Mouse (Mus musculus): Measurements from ENCODE around the gene Gpr160. TPM values are rescaled to one million over a fixed set of nuclear protein-coding genes. Genes with fewer than 3 reads are reported as not detected.

The Gpr160 gene
- total and polyA plus RNA-seq, 3 experiments = 0.70 to 1.2 (median 1.0) TPM

- Histone ChIP-seq H3K9me3 (replicated peaks; ENCODE audit: low read length) (no peaks in the 10 kb centered on the region), H3K36me3 (replicated peaks in 1 of 2; ENCODE audit: control insufficient read depth in 1 of 2, insufficient read depth in 1 of 2, low read length in 1 of 2) (peaks cover 28 to 49% of the 10 kb centered on the region in 2 experiments), H3K4me1 (ENCODE audit: control insufficient read depth in 1 of 2, insufficient read depth in 2 of 2) (peaks cover 11 to 36% of the 10 kb centered on the region in 2 experiments), H3K27me3 (replicated peaks) (no peaks in the 10 kb centered on the region), H3K79me2 (replicated peaks; ENCODE audit: control insufficient read depth, extremely low read depth, insufficient read depth, poor library complexity, severe bottlenecking) (peaks cover 14% of the 10 kb centered on the region), H3K4me3 (replicated peaks in 1 of 3; ENCODE audit: low read depth in 2 of 3, low read length in 2 of 3, poor library complexity in 1 of 3) (no peak overlapping the region), H3K4me2 (ENCODE audit: insufficient read depth, low read depth, poor library complexity, severe bottlenecking) (no peak overlapping the region), H3K9ac (ENCODE audit: insufficient read depth, low read depth) (no peak overlapping the region), H3K27ac (ENCODE audit: insufficient read depth, low read depth) (no peak overlapping the region)
- in situ Hi-C loops (cut with MboI; ENCODE audit: low pct_ligation_motif_present, low pct_unique_long_range_greater_than_20kb, low sequenced_read_pairs) = no loop called here
- TF ChIP-seq PAX5 (IDR thresholded peaks at IDR 0.05; ENCODE audit: low read length) (no peak), JUN (IDR thresholded peaks at IDR 0.05; ENCODE audit: insufficient read depth, low read depth, low read length) (0 out of 2 replicates have a peak, but pooled peaks have one; percentile 10), MAFK (IDR thresholded peaks at IDR 0.05; ENCODE audit: insufficient replicate concordance, low read length) (peak; percentile 94), MYC (IDR thresholded peaks at IDR 0.05; ENCODE audit: low read depth, low read length) (no peak), POLR2A (IDR thresholded peaks at IDR 0.05; ENCODE audit: low read depth, low read length) (no peak), MAZ (IDR thresholded peaks at IDR 0.05; ENCODE audit: low read depth, low read length) (no peak), ELF1 (IDR thresholded peaks at IDR 0.05; ENCODE audit: low read depth, low read length) (no peak), ZNF384 (IDR thresholded peaks at IDR 0.05; ENCODE audit: low read depth, low read length) (peak; percentile 88), ETS1 (conservative IDR thresholded peaks at IDR 0.05; ENCODE audit: low read depth, low read length) (peak; percentile 74), SIN3A (IDR thresholded peaks at IDR 0.05; ENCODE audit: low read length) (peak; percentile 71), MEF2A (IDR thresholded peaks at IDR 0.05; ENCODE audit: borderline replicate concordance, low read depth, low read length) (peak; percentile 62), JUND (conservative IDR thresholded peaks at IDR 0.05; ENCODE audit: low read depth, low read length) (peak; percentile 67), EP300 (IDR thresholded peaks at IDR 0.05; ENCODE audit: low read length) (peak; percentile 76; the same call in 1 of the 2 replicates), IRF4 (IDR thresholded peaks at IDR 0.05; ENCODE audit: low read depth, low read length) (peak; percentile 52), CHD2 (IDR thresholded peaks at IDR 0.05; ENCODE audit: low read length) (no peak), ZMIZ1 (IDR thresholded peaks at IDR 0.05; ENCODE audit: low read depth, low read length) (no peak)
- dilution Hi-C loops (cut with MboI; ENCODE audit: extremely low pct_ligation_motif_present, extremely low pct_unique_long_range_greater_than_20kb, low sequenced_read_pairs) = no loop called here
- no peak for DNase-seq (ENCODE audit: extremely low read depth)
Measured at GRCm38 (mm10) chr3:30934384-30934783, 78.6 kb downstream of the Gpr160 start.

Other genes starting within 250 kb of the Gpr160 start
- not detected in 2 replicates for gene Lrriq4, start 211.4 kb upstream of the Gpr160 start, total RNA-seq (2012; rRNA removed)
- not detected in 2 replicates for gene Lrriq4, start 211.4 kb upstream of the Gpr160 start, total RNA-seq (2014; rRNA removed)
- gene Lrriq4, start 211.4 kb upstream of the Gpr160 start, polyA plus RNA-seq (2012; ENCODE audit: insufficient read length, low read depth) = not detected in 2 replicates
- gene Lrrc34, start 208.1 kb upstream of the Gpr160 start, total RNA-seq (2012; rRNA removed) = not detected in 2 replicates
- gene Lrrc34, start 208.1 kb upstream of the Gpr160 start, total RNA-seq (2014; rRNA removed) = not detected in 2 replicates
- gene Lrrc34, start 208.1 kb upstream of the Gpr160 start, polyA plus RNA-seq (2012; ENCODE audit: insufficient read length, low read depth) = not detected in 2 replicates
- not detected in 2 replicates for gene Lrrc31, start 156.1 kb upstream of the Gpr160 start, total RNA-seq (2012; rRNA removed)
- gene Lrrc31, start 156.1 kb upstream of the Gpr160 start, total RNA-seq (2014; rRNA removed) = not detected in 2 replicates
- not detected in 2 replicates for gene Lrrc31, start 156.1 kb upstream of the Gpr160 start, polyA plus RNA-seq (2012; ENCODE audit: insufficient read length, low read depth)
- gene Samd7, start 109.7 kb upstream of the Gpr160 start, total RNA-seq (2012; rRNA removed) = not detected in 2 replicates
- gene Samd7, start 109.7 kb upstream of the Gpr160 start, total RNA-seq (2014; rRNA removed) = not detected in 2 replicates
- gene Samd7, start 109.7 kb upstream of the Gpr160 start, polyA plus RNA-seq (2012; ENCODE audit: insufficient read length, low read depth) = not detected in 2 replicates
- 26.2 and 28.5 TPM in 2 replicates for gene Sec62, start 63.1 kb upstream of the Gpr160 start, total RNA-seq (2012; rRNA removed)
- gene Sec62, start 63.1 kb upstream of the Gpr160 start, total RNA-seq (2014; rRNA removed) = 56.6 and 65.0 TPM in 2 replicates
- 57.6 and 64.5 TPM in 2 replicates for gene Sec62, start 63.1 kb upstream of the Gpr160 start, polyA plus RNA-seq (2012; ENCODE audit: insufficient read length, low read depth)
- gene Phc3, start 113.5 kb downstream of the Gpr160 start, total RNA-seq (2012; rRNA removed) = 8.4 and 9.2 TPM in 2 replicates
- gene Phc3, start 113.5 kb downstream of the Gpr160 start, total RNA-seq (2014; rRNA removed) = 8.8 and 10.3 TPM in 2 replicates
- gene Phc3, start 113.5 kb downstream of the Gpr160 start, polyA plus RNA-seq (2012; ENCODE audit: insufficient read length, low read depth) = 10.9 and 13.5 TPM in 2 replicates
- gene Prkci, start 139.8 kb downstream of the Gpr160 start, total RNA-seq (2012; rRNA removed) = 14.8 and 14.9 TPM in 2 replicates
- gene Prkci, start 139.8 kb downstream of the Gpr160 start, total RNA-seq (2014; rRNA removed) = 16.7 and 17.2 TPM in 2 replicates
- 17.1 and 18.3 TPM in 2 replicates for gene Prkci, start 139.8 kb downstream of the Gpr160 start, polyA plus RNA-seq (2012; ENCODE audit: insufficient read length, low read depth)
- 11.2 and 11.4 TPM in 2 replicates for gene Skil, start 239.1 kb downstream of the Gpr160 start, total RNA-seq (2012; rRNA removed)
- 18.9 and 22.4 TPM in 2 replicates for gene Skil, start 239.1 kb downstream of the Gpr160 start, total RNA-seq (2014; rRNA removed)
- gene Skil, start 239.1 kb downstream of the Gpr160 start, polyA plus RNA-seq (2012; ENCODE audit: insufficient read length, low read depth) = 11.0 and 11.1 TPM in 2 replicates

Measured in CH12.LX (cell line).